Mouse (Mus musculus) embryonic fibroblast, embryonic 13.5 days (primary cell): ENCODE measurements at regions not wholly inside any gene's neighbourhood (a gene's known extent, or its start where the extent isn't known, plus 50 kb on each side); places are given as distances from the start of the nearest gene placed in this dataset.

Experiments used
- CTCF ChIP-seq: IDR thresholded peaks from 2 replicates; pipeline ENCODE4 v1.5.1; 2011; ENCODE audit warnings: mild to moderate bottlenecking, control low read depth, low read length, moderate library complexity, borderline replicate concordance; ENCODE audit not compliant: insufficient read depth
- POLR2A ChIP-seq: IDR thresholded peaks from 2 replicates; pipeline ENCODE4 v1.6.1; 2011; ENCODE audit warnings: low read depth, mild to moderate bottlenecking, control low read depth, low read length, moderate library complexity

DNA sequence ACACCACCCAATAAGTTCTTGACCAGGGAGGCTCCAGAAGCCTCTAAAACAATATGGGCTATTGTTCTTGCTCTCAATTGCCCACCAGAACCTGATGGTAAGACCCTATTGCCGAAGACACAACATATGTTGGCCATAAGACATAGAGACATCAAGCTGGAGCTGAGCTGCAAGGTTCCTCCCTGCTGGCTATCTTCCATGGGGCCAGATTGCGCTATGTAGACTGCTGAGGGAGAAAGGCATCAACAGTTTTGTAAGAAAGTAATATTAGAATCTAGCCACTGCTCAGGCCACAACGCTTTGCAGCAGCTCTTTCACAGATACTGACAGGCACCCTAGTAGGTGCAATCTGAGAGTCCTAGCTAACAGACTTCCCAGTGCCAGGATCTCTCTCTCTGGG, 144.2 kb downstream of the Erv3 start:
- TF ChIP-seq POLR2A = no peak
- TF ChIP-seq CTCF = no peak
